Mouse (Mus musculus) limb, embryonic 13.5 days (tissue): ENCODE results near the gene Fkbp9. TPM values are rescaled to one million over a fixed set of nuclear protein-coding genes. Genes with fewer than 3 reads are reported as not detected.

Experiments
- ATAC-seq: fragments of 200-750 bp; cut with Nextera tagmentation; 2 replicates; pipeline ENCODE4 v1.8.0; 2017; ENCODE audit warnings: low read depth, moderate number of reproducible peaks, moderate TSS enrichment; ENCODE audit not compliant: low FRiP score
- H3K27ac ChIP-seq: fragments of 300-500 bp; sonication (generic); 2 replicates; pipeline ENCODE4 v1.5.1; 2015; ENCODE audit warnings: inconsistent platforms, mild to moderate bottlenecking, moderate library complexity
- H3K27me3 ChIP-seq: fragments of 300-500 bp; sonication (generic); 2 replicates; pipeline ENCODE4 v1.6.1; 2015; ENCODE audit warnings: mild to moderate bottlenecking, inconsistent platforms
- H3K36me3 ChIP-seq: fragments of 300-500 bp; sonication (generic); 2 replicates; pipeline ENCODE4 v1.6.1; 2015; ENCODE audit warnings: inconsistent platforms, mild to moderate bottlenecking, moderate library complexity
- H3K4me1 ChIP-seq: fragments of 300-500 bp; sonication (generic); 2 replicates; pipeline ENCODE4 v1.6.1; 2015; ENCODE audit warnings: inconsistent platforms
- H3K4me2 ChIP-seq: fragments of 300-500 bp; sonication (generic); replicated peaks from 2 replicates; pipeline ENCODE4 v1.6.1; 2015; ENCODE audit warnings: inconsistent platforms, mild to moderate bottlenecking, moderate library complexity
- H3K4me3 ChIP-seq: fragments of 300-500 bp; sonication (generic); 2 replicates; pipeline ENCODE4 v1.5.1; 2015; ENCODE audit warnings: moderate library complexity, mild to moderate bottlenecking, inconsistent platforms
- H3K9ac ChIP-seq: fragments of 300-500 bp; sonication (generic); 2 replicates; pipeline ENCODE4 v1.6.1; 2015; ENCODE audit warnings: mild to moderate bottlenecking, inconsistent platforms
- H3K9me3 ChIP-seq: fragments of 300-500 bp; sonication (generic); 2 replicates; pipeline ENCODE4 v1.6.1; 2016; ENCODE audit warnings: inconsistent platforms
- WGBS: fragments of 180-500 bp; shearing (Covaris S2); methylation state at CpG from one replicate; pipeline ENCODE4 v1.1.7; 2015; 5-methylcytosine and 5-hydroxymethylcytosine counted together
- polyA plus RNA-seq: library from polyadenylated mRNA; unstranded; fragments of >200 nt; fragmentation: Nextera tagmentation; extraction: Ambion mirVana; gene quantifications from 2 replicates; pipeline ENCODE4 v1.2.1, GENCODE M21; 2015

Fkbp9 gene
- polyA plus RNA-seq, 1 experiment from 2014 or later = 185 TPM

DNA sequence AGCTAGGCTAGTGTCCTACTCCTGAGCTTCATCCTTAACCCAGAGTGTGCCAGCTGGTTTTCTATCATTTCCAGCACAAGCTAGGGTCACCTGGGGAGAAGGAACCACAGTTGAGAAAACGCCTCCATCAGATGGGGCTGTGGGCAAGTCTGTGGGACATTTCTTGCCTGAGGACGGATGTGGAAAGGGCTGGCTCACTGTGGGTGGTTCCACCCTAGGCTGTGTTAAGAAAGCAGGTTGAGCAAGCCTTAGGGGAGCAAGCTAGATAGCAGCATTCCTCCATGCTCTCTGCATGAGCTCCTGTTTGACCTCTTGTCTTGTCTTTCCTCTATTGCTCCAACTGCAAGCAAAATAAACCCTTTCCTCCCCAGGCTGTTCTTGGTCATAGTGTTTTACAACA, 58.9 kb downstream of the Fkbp9 start:
- no peak overlapping the region for H3K9ac ChIP-seq
- H3K4me1 ChIP-seq = no peaks in the 10 kb centered on the region
- peaks cover 43% of the 10 kb centered on the region for H3K36me3 ChIP-seq
- H3K27ac ChIP-seq = no peak overlapping the region
- WGBS = 80% methylated on average over 2 of the region's 2 CpGs
- no peak for ATAC-seq
- no peak overlapping the region for H3K4me2 ChIP-seq
- no peaks in the 10 kb centered on the region for H3K9me3 ChIP-seq
- H3K27me3 ChIP-seq = no peaks in the 10 kb centered on the region
- H3K4me3 ChIP-seq = no peak overlapping the region

GRCm38 (mm10) chr6:56899601-56900000, 67.7 kb downstream of the Fkbp9 start:
- WGBS = 88% methylated on average over 3 of the region's 3 CpGs
- no peak overlapping the region for H3K4me3 ChIP-seq
- no peaks in the 10 kb centered on the region for H3K36me3 ChIP-seq
- H3K9me3 ChIP-seq = no peaks in the 10 kb centered on the region
- peaks cover 16% of the 10 kb centered on the region for H3K4me1 ChIP-seq
- H3K9ac ChIP-seq = no peak overlapping the region
- no peak for ATAC-seq
- no peak overlapping the region for H3K27ac ChIP-seq
- H3K27me3 ChIP-seq = no peaks in the 10 kb centered on the region
- no peak overlapping the region for H3K4me2 ChIP-seq

- Histone ChIP-seq H3K9ac (no peak overlapping the region), H3K36me3 (no peaks in the 10 kb centered on the region), H3K4me2 (no peak overlapping the region), H3K27me3 (no peaks in the 10 kb centered on the region), H3K9me3 (no peaks in the 10 kb centered on the region), H3K27ac (no peak overlapping the region), H3K4me3 (no peak overlapping the region), H3K4me1 (peaks cover 16% of the 10 kb centered on the region)
- 72% methylated on average over 3 of the region's 3 CpGs for WGBS
- no peak for ATAC-seq
These were observed 69.5 kb downstream of the Fkbp9 start for GRCm38 (mm10) chr6:56901336-56901735.

DNA sequence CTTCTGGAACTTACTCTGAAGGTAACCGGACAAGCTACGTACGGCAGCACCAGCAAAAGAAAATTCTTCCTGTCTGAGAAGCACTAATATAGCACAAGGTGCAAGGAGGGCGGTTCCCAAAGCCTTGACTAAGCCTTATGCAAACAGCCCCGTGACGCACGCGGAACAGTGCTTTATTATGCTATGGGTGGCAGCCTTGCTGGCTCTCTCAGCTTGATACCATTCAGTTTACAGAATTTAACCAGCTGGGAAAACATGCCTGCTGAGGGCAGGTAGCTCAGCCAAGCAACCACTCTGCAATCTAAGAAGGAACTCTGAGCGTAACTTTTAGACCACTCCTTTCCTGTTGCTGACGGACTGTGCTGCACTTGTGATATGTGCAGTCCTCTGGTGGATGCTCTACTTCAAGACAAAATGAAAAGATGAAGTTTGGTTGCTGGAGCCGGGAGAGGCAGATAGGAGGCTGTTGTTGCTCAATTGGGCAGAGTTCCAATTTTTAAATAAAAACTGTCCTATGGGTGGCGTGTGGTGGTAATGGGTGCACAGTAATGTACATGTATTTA, 70.0 kb downstream of the Fkbp9 start:
- peak overlapping the region; percentile 49; the same call in 1 of the 2 replicates for H3K27ac ChIP-seq
- H3K4me2 ChIP-seq = peak overlapping the region; percentile 28; the same call in 1 of the 2 replicates
- whole genome bisulfite sequencing = 50% methylated on average over 12 of the region's 12 CpGs
- peaks cover 16% of the 10 kb centered on the region for H3K4me1 ChIP-seq
- H3K9me3 ChIP-seq = no peaks in the 10 kb centered on the region
- no peak for ATAC-seq
- no peaks in the 10 kb centered on the region for H3K36me3 ChIP-seq
- H3K4me3 ChIP-seq = no peak overlapping the region
- H3K9ac ChIP-seq = no peak overlapping the region
- no peaks in the 10 kb centered on the region for H3K27me3 ChIP-seq

DNA sequence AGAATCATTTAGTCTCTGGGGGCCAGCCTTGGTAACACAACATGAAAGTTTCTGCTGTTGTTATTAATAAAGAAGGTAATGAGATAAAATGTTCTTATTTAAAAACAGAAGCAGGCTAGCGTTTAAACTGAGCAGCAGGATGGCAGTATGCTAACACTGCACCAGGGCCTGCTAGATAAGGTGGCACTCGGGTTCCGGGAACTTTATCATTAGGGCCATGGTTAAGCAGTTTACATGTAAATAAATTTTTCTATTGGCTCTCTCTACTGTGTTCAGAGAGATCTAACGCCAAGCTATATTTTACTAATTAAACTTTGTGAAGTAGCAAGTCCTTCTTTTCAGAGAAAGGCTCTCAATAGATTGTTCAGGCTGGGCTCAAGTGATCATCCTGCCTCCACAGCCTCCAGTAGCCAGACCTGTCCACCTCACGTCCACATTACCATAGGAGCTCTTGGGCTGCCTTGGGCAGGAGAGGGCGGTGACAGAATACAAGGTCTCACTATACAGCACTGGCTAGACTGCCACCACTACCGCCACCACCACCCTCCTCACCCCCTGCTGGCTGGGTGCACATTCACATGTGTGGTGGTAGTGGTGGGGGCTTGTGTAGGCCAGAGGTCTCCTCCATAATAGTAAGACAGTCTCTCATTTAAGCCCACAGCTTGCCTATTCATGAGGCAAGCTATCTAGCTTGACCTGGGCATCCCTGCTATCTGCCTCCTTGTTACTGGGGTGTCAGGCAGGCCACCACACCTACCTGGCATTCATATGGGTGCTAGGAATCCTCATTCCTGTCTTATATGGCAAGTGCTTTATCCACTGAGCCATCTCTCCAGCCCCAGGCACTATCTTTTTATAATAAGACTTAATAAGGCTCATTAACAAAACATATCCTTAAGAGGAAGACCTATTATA, 71.0 kb downstream of the Fkbp9 start:
- Histone ChIP-seq H3K27ac (no peak overlapping the region), H3K4me3 (no peak overlapping the region), H3K27me3 (no peaks in the 10 kb centered on the region), H3K4me2 (no peak overlapping the region), H3K9me3 (no peaks in the 10 kb centered on the region), H3K9ac (no peak overlapping the region), H3K36me3 (no peaks in the 10 kb centered on the region), H3K4me1 (peaks cover 16% of the 10 kb centered on the region)
- ATAC-seq = no peak
- WGBS = 77% methylated on average over 7 of the region's 7 CpGs

DNA sequence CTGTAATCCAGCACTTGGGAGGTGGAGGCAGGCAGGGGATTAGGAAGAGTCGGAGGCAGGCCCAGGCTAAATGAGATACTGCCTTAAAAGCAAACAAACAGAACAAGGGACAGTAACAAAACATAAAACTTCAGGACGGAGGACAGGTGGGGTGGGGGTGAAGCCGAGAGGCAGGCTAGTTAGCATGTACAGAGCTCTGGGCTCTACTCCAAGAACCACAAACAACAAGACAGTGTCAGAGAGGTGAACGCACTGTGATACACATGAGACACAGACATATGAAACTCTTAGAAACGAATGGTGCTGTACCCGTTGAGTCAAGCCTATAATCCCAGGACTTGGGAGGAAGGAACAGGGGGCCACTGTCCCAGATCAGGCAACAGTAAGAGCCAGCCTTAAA, 72.0 kb downstream of the Fkbp9 start:
- 0 out of 2 replicates have a peak, but pooled peaks have one; percentile 51 for ATAC-seq
- WGBS = 42% methylated on average over 6 of the region's 6 CpGs
- Histone ChIP-seq H3K9me3 (no peaks in the 10 kb centered on the region), H3K4me1 (peaks cover 16% of the 10 kb centered on the region), H3K36me3 (no peaks in the 10 kb centered on the region), H3K9ac (no peak overlapping the region), H3K27me3 (no peaks in the 10 kb centered on the region), H3K4me2 (no peak overlapping the region; the same call in 1 of the 2 replicates), H3K27ac (no peak overlapping the region), H3K4me3 (no peak overlapping the region)

- H3K27ac ChIP-seq = no peak overlapping the region
- no peak for ATAC-seq
These were observed 72.5 kb downstream of the Fkbp9 start for GRCm38 (mm10) chr6:56904330-56904729.

DNA sequence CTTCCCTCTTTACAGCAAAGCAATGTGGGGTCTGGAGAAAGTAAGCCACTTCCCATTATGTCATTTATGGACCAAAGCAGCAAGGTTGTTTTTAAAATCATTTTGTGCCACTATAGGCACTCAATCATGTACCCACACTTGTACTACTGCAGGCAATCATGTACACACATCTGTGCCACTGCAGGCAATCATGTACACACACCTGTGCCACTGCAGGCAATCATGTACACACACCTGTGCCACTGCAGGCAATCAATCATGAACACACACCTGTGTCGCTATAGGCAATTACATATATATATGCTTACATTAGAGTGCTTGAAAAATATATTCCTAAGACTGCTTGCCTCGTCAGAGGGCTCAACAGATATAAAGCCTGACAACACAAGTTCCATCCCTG, 73.1 kb downstream of the Fkbp9 start:
- H3K27me3 ChIP-seq = no peaks in the 10 kb centered on the region
- WGBS = 65% methylated on average over 2 of the region's 2 CpGs
- no peak overlapping the region for H3K9ac ChIP-seq
- peaks cover 16% of the 10 kb centered on the region for H3K4me1 ChIP-seq
- H3K4me2 ChIP-seq = no peak overlapping the region
- H3K9me3 ChIP-seq = no peaks in the 10 kb centered on the region
- H3K4me3 ChIP-seq = no peak overlapping the region
- ATAC-seq = no peak
- H3K36me3 ChIP-seq = no peaks in the 10 kb centered on the region
- no peak overlapping the region for H3K27ac ChIP-seq

More at GRCm38 (mm10) chr6:56904330-56904729, 72.5 kb downstream of the Fkbp9 start:
- Histone ChIP-seq H3K9ac (no peak overlapping the region), H3K4me3 (no peak overlapping the region), H3K9me3 (no peaks in the 10 kb centered on the region), H3K36me3 (no peaks in the 10 kb centered on the region), H3K4me1 (peaks cover 16% of the 10 kb centered on the region), H3K27me3 (no peaks in the 10 kb centered on the region), H3K4me2 (no peak overlapping the region; the same call in 1 of the 2 replicates)
- 86% methylated on average over 1 of the region's 1 CpGs for WGBS

DNA sequence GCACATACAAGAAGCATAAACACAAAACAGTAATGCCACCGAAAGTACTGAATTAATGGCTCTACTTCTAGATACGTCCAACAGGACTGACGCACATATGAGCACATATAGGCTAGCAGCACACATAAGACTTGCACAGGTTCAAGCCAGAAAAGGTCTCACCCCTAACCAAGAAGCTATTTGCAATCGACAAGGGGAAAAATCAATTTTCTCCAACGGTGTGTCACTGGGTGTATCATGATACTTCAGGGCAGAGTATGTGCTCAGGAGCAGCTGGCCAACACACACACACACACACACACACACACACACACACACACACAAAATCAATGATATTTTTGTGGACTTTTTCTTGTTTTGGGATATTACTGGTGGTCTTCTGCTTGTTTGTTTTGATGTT, 73.6 kb downstream of the Fkbp9 start:
- ATAC-seq = no peak
- Histone ChIP-seq H3K27me3 (no peaks in the 10 kb centered on the region), H3K4me1 (peaks cover 16% of the 10 kb centered on the region), H3K36me3 (no peaks in the 10 kb centered on the region), H3K27ac (no peak overlapping the region), H3K4me2 (no peak overlapping the region), H3K4me3 (no peak overlapping the region), H3K9me3 (no peaks in the 10 kb centered on the region), H3K9ac (no peak overlapping the region)
- 90% methylated on average over 5 of the region's 5 CpGs for WGBS

GRCm38 (mm10) chr6:56906121-56906846, 74.4 kb downstream of the Fkbp9 start:
- H3K4me1 ChIP-seq = peaks cover 16% of the 10 kb centered on the region
- no peaks in the 10 kb centered on the region for H3K27me3 ChIP-seq

GRCm38 (mm10) chr6:56907973-56908372, 76.1 kb downstream of the Fkbp9 start:
- 89% methylated on average over 3 of the region's 3 CpGs for WGBS
- no peak for ATAC-seq
- H3K9ac ChIP-seq = no peak overlapping the region

More at GRCm38 (mm10) chr6:56906121-56906846, 74.4 kb downstream of the Fkbp9 start:
- H3K4me2 ChIP-seq = no peak overlapping the region
- no peaks in the 10 kb centered on the region for H3K9me3 ChIP-seq
- 84% methylated on average over 8 of the region's 8 CpGs for WGBS
- ATAC-seq = no peak
- H3K4me3 ChIP-seq = no peak overlapping the region
- H3K27ac ChIP-seq = no peak overlapping the region
- H3K9ac ChIP-seq = no peak overlapping the region
- no peaks in the 10 kb centered on the region for H3K36me3 ChIP-seq

GRCm38 (mm10) chr6:56908397-56908796, 76.5 kb downstream of the Fkbp9 start:
- Histone ChIP-seq H3K36me3 (no peaks in the 10 kb centered on the region), H3K9ac (no peak overlapping the region), H3K4me1 (peaks cover 10% of the 10 kb centered on the region), H3K4me3 (no peak overlapping the region), H3K9me3 (no peaks in the 10 kb centered on the region), H3K4me2 (no peak overlapping the region), H3K27ac (no peak overlapping the region), H3K27me3 (no peaks in the 10 kb centered on the region)
- ATAC-seq = no peak
- 87% methylated on average over 2 of the region's 2 CpGs for WGBS

More at GRCm38 (mm10) chr6:56907973-56908372, 76.1 kb downstream of the Fkbp9 start:
- Histone ChIP-seq H3K36me3 (no peaks in the 10 kb centered on the region), H3K4me1 (peaks cover 10% of the 10 kb centered on the region), H3K4me2 (no peak overlapping the region), H3K4me3 (no peak overlapping the region), H3K9me3 (no peaks in the 10 kb centered on the region), H3K27me3 (no peaks in the 10 kb centered on the region), H3K27ac (no peak overlapping the region)
